7 mouse cellular contexts compared by ENCODE assay signal in genomic region chr10:83533910-83534283, GRCm38 (mm10). TPM values are rescaled to one million over a fixed set of nuclear protein-coding genes. Genes with fewer than 3 reads are reported as not detected.
DNase-seq lines count a peak whose midpoint lies in the region; ATAC-seq and TF ChIP-seq lines count a peak whose summit lies in the region.

Aldh1l2 (minus strand) TSS chr10:83534140.

- H3K27me3 ChIP-seq in embryonic facial prominence, embryonic 10.5 days (replicated peaks; ENCODE audit: low read depth, poor library complexity, severe bottlenecking): peaks cover 37% of the 10 kb centered on the region
- H3K27me3 ChIP-seq in intestine, postnatal 0 days (replicated peaks; ENCODE audit: control insufficient read depth, insufficient read depth, low read length): no peaks in the 10 kb centered on the region
- H3K27me3 ChIP-seq in limb, embryonic 10.5 days (ENCODE audit: low read depth, poor library complexity, severe bottlenecking): peaks cover 24% of the 10 kb centered on the region
- H3K27me3 ChIP-seq in midbrain, embryonic 11.5 days (ENCODE audit: control insufficient read depth, insufficient read depth, low read length): no peaks in the 10 kb centered on the region

- H3K9me3 ChIP-seq in embryonic facial prominence, embryonic 10.5 days: no peaks in the 10 kb centered on the region
- no peaks in the 10 kb centered on the region for H3K9me3 ChIP-seq in intestine, postnatal 0 days (ENCODE audit: control insufficient read depth)
- H3K9me3 ChIP-seq in limb, embryonic 10.5 days (replicated peaks): no peaks in the 10 kb centered on the region
- H3K9me3 ChIP-seq in midbrain, embryonic 11.5 days (ENCODE audit: control insufficient read depth, low read length): no peaks in the 10 kb centered on the region

- H3K9ac ChIP-seq in intestine, postnatal 0 days (ENCODE audit: low read depth, low read length): peak within 1 kb of the TSS; percentile 22; the same call in 1 of the 2 replicates
- peak within 1 kb of the TSS; percentile 65 for H3K9ac ChIP-seq in midbrain, embryonic 11.5 days (ENCODE audit: low read length)

- H3K4me3 ChIP-seq in embryonic facial prominence, embryonic 10.5 days: peak within 1 kb of the TSS; percentile 76
- H3K4me3 ChIP-seq in intestine, postnatal 0 days (ENCODE audit: low read depth, low read length): peak within 1 kb of the TSS; percentile 46
- H3K4me3 ChIP-seq in limb, embryonic 10.5 days: peak within 1 kb of the TSS; percentile 67
- peak within 1 kb of the TSS; percentile 49 for H3K4me3 ChIP-seq in midbrain, embryonic 11.5 days (ENCODE audit: low read depth, low read length)

- peaks cover 12% of the 10 kb centered on the region for H3K4me1 ChIP-seq in embryonic facial prominence, embryonic 10.5 days
- 0 out of 2 replicates have a peak, but pooled peaks cover 4% of the 10 kb centered on the region for H3K4me1 ChIP-seq in intestine, postnatal 0 days (replicated peaks; ENCODE audit: control insufficient read depth, insufficient read depth, low read length)
- H3K4me1 ChIP-seq in limb, embryonic 10.5 days: peaks cover 12% of the 10 kb centered on the region
- H3K4me1 ChIP-seq in midbrain, embryonic 11.5 days (ENCODE audit: control insufficient read depth, insufficient read depth, low read length): no peaks in the 10 kb centered on the region; the same call in 1 of the 2 replicates

- peak; percentile 83 for ATAC-seq in granulocyte monocyte progenitor cell, adult 5-6 weeks (replicated peaks; ENCODE audit: poor library complexity, severe bottlenecking)
- ATAC-seq in intestine, postnatal 0 days: peak; percentile 92
- ATAC-seq in midbrain, embryonic 11.5 days (ENCODE audit: low FRiP score): peak; percentile 99

- peak within 1 kb of the TSS; percentile 93 for H3K4me2 ChIP-seq in intestine, postnatal 0 days (replicated peaks; ENCODE audit: low read depth)
- peak within 1 kb of the TSS; percentile 78 for H3K4me2 ChIP-seq in midbrain, embryonic 11.5 days

- H3K27ac ChIP-seq in embryonic facial prominence, embryonic 10.5 days (replicated peaks): peak within 1 kb of the TSS; percentile 75
- no peak within 1 kb of the TSS for H3K27ac ChIP-seq in intestine, postnatal 0 days (ENCODE audit: low read depth, low read length)
- H3K27ac ChIP-seq in limb, embryonic 10.5 days: peak within 1 kb of the TSS; percentile 71
- H3K27ac ChIP-seq in midbrain, embryonic 11.5 days (ENCODE audit: low read depth, low read length): 0 out of 2 replicates have a peak within 1 kb of the TSS, but pooled peaks have one; percentile 10

- no peaks in the 10 kb centered on the region for H3K36me3 ChIP-seq in embryonic facial prominence, embryonic 10.5 days (replicated peaks)
- no peaks in the 10 kb centered on the region for H3K36me3 ChIP-seq in intestine, postnatal 0 days (ENCODE audit: control insufficient read depth, insufficient read depth)
- H3K36me3 ChIP-seq in limb, embryonic 10.5 days: no peaks in the 10 kb centered on the region
- no peaks in the 10 kb centered on the region for H3K36me3 ChIP-seq in midbrain, embryonic 11.5 days (ENCODE audit: control insufficient read depth, insufficient read depth, low read length)

- WGBS in embryonic facial prominence, embryonic 10.5 days: under 1% methylated on average over 21 of the region's 21 CpGs
- under 1% methylated on average over 21 of the region's 21 CpGs for whole genome bisulfite sequencing in intestine, postnatal 0 days
- under 1% methylated on average over 21 of the region's 21 CpGs for WGBS in limb, embryonic 10.5 days
- WGBS in midbrain, embryonic 11.5 days: under 1% methylated on average over 21 of the region's 21 CpGs

- DNase-seq in adrenal gland, postnatal 14 days: peak; percentile 89
- DNase-seq in embryonic facial prominence, embryonic 10.5 days (ENCODE audit: low spot score): peak; percentile 91
- DNase-seq in limb, embryonic 10.5 days (ENCODE audit: low spot score): peak; percentile 85
- DNase-seq in midbrain, embryonic 11.5 days (ENCODE audit: low spot score, missing footprints): peak; percentile 98
- DNase-seq in spleen, adult 18-20 months: peak; percentile 41 to 56

- no peak for TF ChIP-seq CTCF in intestine, postnatal 0 days (IDR thresholded peaks at IDR 0.05; ENCODE audit: low read depth)

RNA-seq across cellular contexts. Expression of gene Aldh1l2, which starts in this region (rescaled TPM):
- total RNA-seq in adrenal gland, postnatal 14 days (2021): 0.74 and 0.90 TPM in 2 replicates
- 1.7 and 2.1 TPM in 2 replicates for polyA plus RNA-seq in embryonic facial prominence, embryonic 10.5 days (2016; fragmentation: Nextera tagmentation; extraction: Ambion mirVana)
- total RNA-seq in granulocyte monocyte progenitor cell, adult 5-6 weeks (2014; fragmentation: Nextera tagmentation): not detected in 2 replicates
- total RNA-seq in granulocyte monocyte progenitor cell, adult 5-6 weeks (2017): not detected in 2 replicates
- polyA plus RNA-seq in intestine, postnatal 0 days (2015; fragmentation: Nextera tagmentation; extraction: Ambion mirVana): 0.59 and 0.60 TPM in 2 replicates
- polyA plus RNA-seq in limb, embryonic 10.5 days (2016; fragmentation: Nextera tagmentation; extraction: Ambion mirVana): 0.87 and 0.90 TPM in 2 replicates
- 6.5 and 7.8 TPM in 2 replicates for polyA plus RNA-seq in midbrain, embryonic 11.5 days (2014; fragmentation: Nextera tagmentation; extraction: Ambion mirVana)

Comparison
In these comparisons a context has a peak if more than half of its experiments do, and no peak if none do; other contexts are left out.
1. Peak in DNase-seq in adrenal gland, postnatal 14 days; RNA of the gene not detected or under 1 TPM.
2. Peak in ATAC-seq in granulocyte monocyte progenitor cell, adult 5-6 weeks; RNA of the gene not detected or under 1 TPM.
3. Peak in ATAC-seq, H3K4me3 ChIP-seq, H3K9ac ChIP-seq and H3K4me2 ChIP-seq in intestine, postnatal 0 days; RNA of the gene not detected or under 1 TPM.
4. Peak in DNase-seq, H3K4me3 ChIP-seq and H3K27ac ChIP-seq in limb, embryonic 10.5 days; RNA of the gene not detected or under 1 TPM.